ENCODE assay signal across 8 mouse cellular contexts in genomic region chr9:50485521-50485920, GRCm38 (mm10). TPM values are rescaled to one million over a fixed set of nuclear protein-coding genes. Genes with fewer than 3 reads are reported as not detected.
DNase-seq lines count a peak whose midpoint lies in the region; ATAC-seq and TF ChIP-seq lines count a peak whose summit lies in the region.

No protein-coding gene starts in this region.

- no peak overlapping the region for H3K27ac ChIP-seq in heart, embryonic 13.5 days (replicated peaks)
- no peak overlapping the region for H3K27ac ChIP-seq in hindbrain, embryonic 14.5 days
- H3K27ac ChIP-seq in liver, embryonic 16.5 days (ENCODE audit: low read length): no peak overlapping the region

- no peaks in the 10 kb centered on the region for H3K36me3 ChIP-seq in heart, embryonic 13.5 days
- H3K36me3 ChIP-seq in hindbrain, embryonic 14.5 days (replicated peaks; ENCODE audit: control insufficient read depth, insufficient read depth): no peaks in the 10 kb centered on the region
- no peaks in the 10 kb centered on the region for H3K36me3 ChIP-seq in liver, embryonic 16.5 days (ENCODE audit: control insufficient read depth, insufficient read depth)

- WGBS in heart, embryonic 13.5 days: 6% methylated on average over 10 of the region's 10 CpGs
- WGBS in hindbrain, embryonic 14.5 days: 6% methylated on average over 10 of the region's 10 CpGs
- 20% methylated on average over 10 of the region's 10 CpGs for WGBS in liver, embryonic 16.5 days (ENCODE audit: insufficient replicate concordance)

- H3K4me2 ChIP-seq in heart, embryonic 13.5 days: peak overlapping the region; percentile 63
- peak overlapping the region; percentile 34; the same call in 1 of the 2 replicates for H3K4me2 ChIP-seq in hindbrain, embryonic 14.5 days (replicated peaks)
- peak overlapping the region; percentile 15; the same call in 1 of the 2 replicates for H3K4me2 ChIP-seq in liver, embryonic 16.5 days (ENCODE audit: low read depth, low read length)

- no peak for TF ChIP-seq CTCF in brain, embryonic 14.5 days (IDR thresholded peaks at IDR 0.05; ENCODE audit: borderline replicate concordance, extremely low read depth, insufficient read depth, insufficient read length)

- H3K4me1 ChIP-seq in heart, embryonic 13.5 days: peaks cover 6% of the 10 kb centered on the region; the same call in 1 of the 2 replicates
- peaks cover 7% of the 10 kb centered on the region; the same call in 1 of the 2 replicates for H3K4me1 ChIP-seq in hindbrain, embryonic 14.5 days (replicated peaks; ENCODE audit: control insufficient read depth, insufficient read depth, low read length)
- no peaks in the 10 kb centered on the region for H3K4me1 ChIP-seq in liver, embryonic 16.5 days (ENCODE audit: control insufficient read depth, low read depth, low read length)

- 0 out of 2 replicates have a peak overlapping the region, but pooled peaks have one; percentile 15 for H3K9ac ChIP-seq in heart, embryonic 13.5 days
- no peak overlapping the region for H3K9ac ChIP-seq in hindbrain, embryonic 14.5 days
- H3K9ac ChIP-seq in liver, embryonic 16.5 days (ENCODE audit: low read depth, low read length): no peak overlapping the region

- no peak for TF ChIP-seq POLR2A in brain, embryonic 14.5 days (IDR thresholded peaks at IDR 0.05; ENCODE audit: borderline replicate concordance, extremely low read depth, insufficient read depth, insufficient read length, poor library complexity, severe bottlenecking)

- DNase-seq in heart, adult 9 months (ENCODE audit: low spot score in 2 of 2): no peak
- DNase-seq in brain, embryonic 14.5 days (ENCODE audit: low read depth): peak; percentile 61
- peak; percentile 25 for DNase-seq in hindbrain, embryonic 14.5 days (ENCODE audit: low spot score)
- DNase-seq in ovary, postnatal 10 days (ENCODE audit: low spot score): no peak
- no peak for DNase-seq in MN1 (ENCODE audit: low spot score)
- DNase-seq in cerebellum, adult 9-10 months: no peak

- no peaks in the 10 kb centered on the region for H3K9me3 ChIP-seq in heart, embryonic 13.5 days
- H3K9me3 ChIP-seq in hindbrain, embryonic 14.5 days (ENCODE audit: control insufficient read depth, low read length): no peaks in the 10 kb centered on the region
- no peaks in the 10 kb centered on the region for H3K9me3 ChIP-seq in liver, embryonic 16.5 days (replicated peaks; ENCODE audit: control insufficient read depth, low read length)

- H3K27me3 ChIP-seq in heart, embryonic 13.5 days (replicated peaks): peaks cover 10% of the 10 kb centered on the region; the same call in 1 of the 2 replicates
- H3K27me3 ChIP-seq in hindbrain, embryonic 14.5 days (ENCODE audit: control insufficient read depth, insufficient read depth, low read length): no peaks in the 10 kb centered on the region
- no peaks in the 10 kb centered on the region for H3K27me3 ChIP-seq in liver, embryonic 16.5 days (ENCODE audit: control insufficient read depth, insufficient read depth, low read depth, low read length)

- no peak for ATAC-seq in heart, embryonic 13.5 days (ENCODE audit: extremely low read depth, insufficient number of reproducible peaks, low FRiP score, low TSS enrichment)
- ATAC-seq in hindbrain, embryonic 14.5 days (ENCODE audit: low FRiP score): no peak
- ATAC-seq in liver, embryonic 16.5 days (ENCODE audit: low read depth): no peak

- H3K4me3 ChIP-seq in heart, embryonic 13.5 days: peak overlapping the region; percentile 29; the same call in 1 of the 2 replicates
- no peak overlapping the region for H3K4me3 ChIP-seq in hindbrain, embryonic 14.5 days (replicated peaks; ENCODE audit: low read length)
- H3K4me3 ChIP-seq in liver, embryonic 16.5 days (ENCODE audit: low read depth, low read length): no peak overlapping the region

RNA-seq across cellular contexts. Expression of gene Plet1, which starts 8.8 kb away (rescaled TPM):
- 0.14 and 0.19 TPM in 2 replicates for polyA plus RNA-seq in heart, embryonic 13.5 days (2015; fragmentation: Nextera tagmentation; extraction: Ambion mirVana)
- polyA plus RNA-seq in brain, embryonic 14.5 days (2012; rRNA removed): 0.38 and 0.51 TPM in 2 replicates
- 0.24 and 0.43 TPM in 2 replicates for polyA plus RNA-seq in hindbrain, embryonic 14.5 days (2014; fragmentation: Nextera tagmentation; extraction: Ambion mirVana)
- 0.27 and 0.51 TPM in 2 replicates for polyA plus RNA-seq in liver, embryonic 16.5 days (2015; fragmentation: Nextera tagmentation; extraction: Ambion mirVana)

RNA-seq across cellular contexts. Expression of gene Pts, which starts 43.0 kb away (rescaled TPM):
- polyA plus RNA-seq in heart, embryonic 13.5 days (2015; fragmentation: Nextera tagmentation; extraction: Ambion mirVana): 76.0 and 79.3 TPM in 2 replicates
- polyA plus RNA-seq in brain, embryonic 14.5 days (2012; rRNA removed): 73.9 and 77.3 TPM in 2 replicates
- polyA plus RNA-seq in hindbrain, embryonic 14.5 days (2014; fragmentation: Nextera tagmentation; extraction: Ambion mirVana): 96.7 and 120 TPM in 2 replicates
- polyA plus RNA-seq in liver, embryonic 16.5 days (2015; fragmentation: Nextera tagmentation; extraction: Ambion mirVana): 30.1 and 30.5 TPM in 2 replicates

Comparison
In these comparisons a context has a peak if more than half of its experiments do, and no peak if none do; other contexts are left out.
1. DNase-seq: peak in brain, embryonic 14.5 days (single experiment) and hindbrain, embryonic 14.5 days (single experiment); none in heart, adult 9 months (0 of 2), ovary, postnatal 10 days (single experiment), MN1 (single experiment) and cerebellum, adult 9-10 months (single experiment).
2. Peak in every context shown above with its lines, with median percentiles within 50 percentile points of each other: H3K4me2 ChIP-seq.